Mouse (Mus musculus) forebrain, embryonic 16.5 days (tissue): ENCODE results near the gene Ftcd. TPM values are rescaled to one million over a fixed set of nuclear protein-coding genes. Genes with fewer than 3 reads are reported as not detected.

ENCODE experiments used
- polyA plus RNA-seq: library from polyadenylated mRNA; unstranded; fragments of >200 nt; fragmentation: Nextera tagmentation; extraction: Ambion mirVana; gene quantifications from 2 replicates; pipeline ENCODE4 v1.2.1, GENCODE M21; 2015

Gene Ftcd
- polyA plus RNA-seq, 1 experiment from 2014 or later: 0.15 TPM

Other genes starting within 250 kb of the Ftcd start
- gene Dip2a, start 230.4 kb upstream of the Ftcd start, polyA plus RNA-seq: 15.9 and 19.6 TPM in 2 replicates
- gene AC141477.1, start 135.2 kb upstream of the Ftcd start, polyA plus RNA-seq: not detected in 2 replicates
- gene Pcnt, start 132.9 kb upstream of the Ftcd start, polyA plus RNA-seq: 8.7 and 11.8 TPM in 2 replicates
- gene 2610028H24Rik, start 126.6 kb upstream of the Ftcd start, polyA plus RNA-seq: 0.32 TPM in 1 of 2 replicates, not detected in the other
- 69.2 and 70.3 TPM in 2 replicates for gene Mcm3ap, start 106.7 kb upstream of the Ftcd start, polyA plus RNA-seq
- gene Ybey, start 106.5 kb upstream of the Ftcd start, polyA plus RNA-seq: 7.1 and 7.2 TPM in 2 replicates
- gene Lss, start 44.1 kb upstream of the Ftcd start, polyA plus RNA-seq: 44.0 and 52.3 TPM in 2 replicates
- 0.24 TPM in 1 of 2 replicates, not detected in the other for gene Spatc1l, start 13.4 kb upstream of the Ftcd start, polyA plus RNA-seq
- 8.1 and 14.7 TPM in 2 replicates for gene Col6a2, start 48.0 kb downstream of the Ftcd start, polyA plus RNA-seq
- 10.3 and 19.1 TPM in 2 replicates for gene Col6a1, start 150.5 kb downstream of the Ftcd start, polyA plus RNA-seq